Mouse (Mus musculus): ENCODE data around the gene Zc2hc1b. TPM values are rescaled to one million over a fixed set of nuclear protein-coding genes. Genes with fewer than 3 reads are reported as not detected.

Zc2hc1b gene
- polyA plus RNA-seq, 1 experiment from 2014 or later = not detected

GRCm38 (mm10) chr10:13103838-13104237, 74.0 kb downstream of the Zc2hc1b start:
- Histone ChIP-seq H3K9me3 (ENCODE audit: control insufficient read depth, low read length) (no peaks in the 10 kb centered on the region), H3K4me3 (ENCODE audit: control insufficient read depth in 1 of 2, insufficient read depth in 1 of 2, low read depth in 1 of 2, low read length in 2 of 2) (no peak overlapping the region), H3K4me1 (ENCODE audit: control insufficient read depth in 2 of 2, insufficient read depth in 2 of 2, low read length in 2 of 2) (peaks cover 8 to 44% of the 10 kb centered on the region in 2 experiments), H3K9ac (ENCODE audit: low read length) (no peak overlapping the region), H3K27ac (replicated peaks in 1 of 2; ENCODE audit: control insufficient read depth in 1 of 2, insufficient read depth in 1 of 2, low read depth in 2 of 2, low read length in 2 of 2) (no peak overlapping the region), H3K36me3 (ENCODE audit: control insufficient read depth, insufficient read depth, low read length) (peaks cover 13% of the 10 kb centered on the region; the same call in 1 of the 2 replicates), H3K4me2 (ENCODE audit: low read length) (no peak overlapping the region), H3K27me3 (ENCODE audit: control insufficient read depth, insufficient read depth, low read length) (no peaks in the 10 kb centered on the region)
- 82% methylated on average over 4 of the region's 4 CpGs for WGBS
- ATAC-seq (ENCODE audit: insufficient number of reproducible peaks, insufficient read depth, low FRiP score, low read depth) = no peak

- H3K27me3 ChIP-seq (ENCODE audit: control insufficient read depth, insufficient read depth, low read length) = no peaks in the 10 kb centered on the region
- H3K4me1 ChIP-seq (ENCODE audit: control insufficient read depth in 2 of 2, insufficient read depth in 2 of 2, low read length in 2 of 2) = peaks cover 5 to 34% of the 10 kb centered on the region in 2 experiments
- ATAC-seq (ENCODE audit: insufficient number of reproducible peaks, insufficient read depth, low FRiP score, low read depth) = no peak
- no peak overlapping the region for H3K9ac ChIP-seq (ENCODE audit: low read length)
- H3K27ac ChIP-seq (replicated peaks in 1 of 2; ENCODE audit: control insufficient read depth in 1 of 2, insufficient read depth in 1 of 2, low read depth in 2 of 2, low read length in 2 of 2) = no peak overlapping the region
- H3K4me3 ChIP-seq (ENCODE audit: control insufficient read depth in 1 of 2, insufficient read depth in 1 of 2, low read depth in 1 of 2, low read length in 2 of 2) = no peak overlapping the region
- 37% methylated on average over 4 of the region's 4 CpGs for WGBS
- H3K4me2 ChIP-seq (ENCODE audit: low read length) = no peak overlapping the region
- 0 out of 2 replicates have a peak, but pooled peaks cover 7% of the 10 kb centered on the region for H3K36me3 ChIP-seq (ENCODE audit: control insufficient read depth, insufficient read depth, low read length)
- no peaks in the 10 kb centered on the region for H3K9me3 ChIP-seq (ENCODE audit: control insufficient read depth, low read length)
These were observed 75.5 kb downstream of the Zc2hc1b start for GRCm38 (mm10) chr10:13102360-13102759.

DNA sequence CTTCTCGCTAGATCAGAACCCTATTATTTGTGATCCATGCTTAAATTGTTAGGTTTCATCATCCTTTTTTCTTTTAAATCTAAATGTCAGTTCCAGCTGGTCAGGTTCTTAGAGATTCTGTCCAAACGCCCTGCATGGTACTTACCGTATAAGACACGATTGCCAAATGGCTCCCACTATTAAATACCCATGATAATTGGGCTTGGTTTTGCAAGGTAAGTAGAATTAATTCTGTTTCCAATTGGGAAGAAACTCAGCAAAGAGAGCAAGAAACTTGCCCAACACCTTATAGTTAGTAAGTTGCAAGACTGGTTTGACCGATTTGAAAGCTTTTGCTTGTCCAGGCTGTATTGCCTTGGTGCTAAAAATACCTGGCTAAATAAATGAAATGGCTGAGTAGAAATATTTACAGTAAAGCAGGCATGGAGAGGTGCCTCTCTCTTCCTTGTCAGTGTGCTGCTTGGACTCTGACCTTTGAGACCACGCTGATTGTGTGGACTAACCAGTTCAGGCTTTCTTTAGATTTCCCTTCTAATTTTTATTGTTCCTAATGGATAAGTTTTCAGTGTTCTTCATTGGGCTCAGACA, 77.7 kb downstream of the Zc2hc1b start:
- H3K4me3 ChIP-seq (ENCODE audit: control insufficient read depth in 1 of 2, insufficient read depth in 1 of 2, low read depth in 1 of 2, low read length in 2 of 2) = no peak overlapping the region
- H3K27ac ChIP-seq (replicated peaks in 1 of 2; ENCODE audit: control insufficient read depth in 1 of 2, insufficient read depth in 1 of 2, low read depth in 2 of 2, low read length in 2 of 2) = no peak overlapping the region
- 81% methylated on average over 6 of the region's 6 CpGs for WGBS
- H3K9me3 ChIP-seq (ENCODE audit: control insufficient read depth, low read length) = no peaks in the 10 kb centered on the region
- peaks cover 2 to 23% of the 10 kb centered on the region in 2 experiments; a peak in 3 of 4 replicates for H3K4me1 ChIP-seq (ENCODE audit: control insufficient read depth in 2 of 2, insufficient read depth in 2 of 2, low read length in 2 of 2)
- no peak overlapping the region for H3K9ac ChIP-seq (ENCODE audit: low read length)
- H3K4me2 ChIP-seq (ENCODE audit: low read length) = no peak overlapping the region
- ATAC-seq (ENCODE audit: insufficient number of reproducible peaks, insufficient read depth, low FRiP score, low read depth) = no peak
- H3K36me3 ChIP-seq (ENCODE audit: control insufficient read depth, insufficient read depth, low read length) = no peaks in the 10 kb centered on the region
- H3K27me3 ChIP-seq (ENCODE audit: control insufficient read depth, insufficient read depth, low read length) = no peaks in the 10 kb centered on the region

Other genes starting within 250 kb of the Zc2hc1b start
- gene Stx11, start 213.7 kb downstream of the Zc2hc1b start, polyA plus RNA-seq (2014; fragmentation: Nextera tagmentation; extraction: Ambion mirVana) = 6.6 and 7.6 TPM in 2 replicates
- 31.6 and 32.8 TPM in 2 replicates for gene Sf3b5, start 172.7 kb downstream of the Zc2hc1b start, polyA plus RNA-seq (2014; fragmentation: Nextera tagmentation; extraction: Ambion mirVana)
- gene Plagl1, start 117.5 kb downstream of the Zc2hc1b start, polyA plus RNA-seq (2014; fragmentation: Nextera tagmentation; extraction: Ambion mirVana) = 279 and 282 TPM in 2 replicates
- 46.8 and 48.8 TPM in 2 replicates for gene Ltv1, start 15.1 kb upstream of the Zc2hc1b start, polyA plus RNA-seq (2014; fragmentation: Nextera tagmentation; extraction: Ambion mirVana)